Mouse (Mus musculus): ENCODE results near the gene Lurap1.

Lurap1 gene

GRCm38 (mm10) chr4:116151238-116151637 is at the start of gene Lurap1:
TSS of gene Lurap1 (minus strand) at chr4:116151338.
- DNase-seq (ENCODE audit: low spot score in 2 of 2), result no peak

GRCm38 (mm10) chr4:116198422-116198821 is 47.3 kb upstream of the Lurap1 start:
- DNase-seq (ENCODE audit: low spot score in 2 of 2), result no peak

- no peak for DNase-seq (ENCODE audit: low spot score in 2 of 2)
These were observed 42.6 kb upstream of the Lurap1 start for GRCm38 (mm10) chr4:116193583-116194383.

- no peak for DNase-seq (ENCODE audit: low spot score in 2 of 2)
These were observed 41.2 kb upstream of the Lurap1 start for GRCm38 (mm10) chr4:116192286-116192835.

GRCm38 (mm10) chr4:116185083-116185482 is 33.9 kb upstream of the Lurap1 start:
- peak; percentile 19 to 41 for DNase-seq (ENCODE audit: low spot score in 2 of 2)

GRCm38 (mm10) chr4:116182745-116183144 is 31.6 kb upstream of the Lurap1 start:
- DNase-seq (ENCODE audit: low spot score in 2 of 2), result no peak

GRCm38 (mm10) chr4:116182079-116182478 is 30.9 kb upstream of the Lurap1 start:
- DNase-seq (ENCODE audit: low spot score in 2 of 2), result no peak

GRCm38 (mm10) chr4:116177140-116177539 is 26.0 kb upstream of the Lurap1 start:
- peak in 1 of 2 experiments; percentile 11 for DNase-seq (ENCODE audit: low spot score in 2 of 2)

GRCm38 (mm10) chr4:116176543-116176988 is 25.4 kb upstream of the Lurap1 start:
- DNase-seq (ENCODE audit: low spot score in 2 of 2), result peak in 1 of 2 experiments; percentile 11

GRCm38 (mm10) chr4:116175711-116176542 is 24.8 kb upstream of the Lurap1 start:
- DNase-seq (ENCODE audit: low spot score in 2 of 2), result no peak

GRCm38 (mm10) chr4:116175136-116175535 is 24.0 kb upstream of the Lurap1 start:
- DNase-seq (ENCODE audit: low spot score in 2 of 2), result no peak

- no peak for DNase-seq (ENCODE audit: low spot score in 2 of 2)
These were observed 23.5 kb upstream of the Lurap1 start for GRCm38 (mm10) chr4:116174466-116175116.

- DNase-seq (ENCODE audit: low spot score in 2 of 2), result no peak
These were observed 22.6 kb upstream of the Lurap1 start for GRCm38 (mm10) chr4:116173752-116174151.

- DNase-seq (ENCODE audit: low spot score in 2 of 2), result no peak
These were observed 21.9 kb upstream of the Lurap1 start, which contains the start of the genes 1700042G07Rik and Gm49337 for GRCm38 (mm10) chr4:116173072-116173471. TSS of gene 1700042G07Rik (plus strand) at chr4:116173372. TSS of gene Gm49337 (plus strand) at chr4:116173384.

- DNase-seq (ENCODE audit: low spot score in 2 of 2), result no peak
These were observed 18.2 kb upstream of the Lurap1 start for GRCm38 (mm10) chr4:116169353-116169672.

- peak; percentile 50 to 64 for DNase-seq (ENCODE audit: low spot score in 2 of 2)
These were observed 17.6 kb upstream of the Lurap1 start for GRCm38 (mm10) chr4:116168617-116169352.

- DNase-seq (ENCODE audit: low spot score in 2 of 2), result peak in 1 of 2 experiments; percentile 12
These were observed 16.3 kb upstream of the Lurap1 start, which contains the start of gene Tspan1 for GRCm38 (mm10) chr4:116167404-116167803. TSS of gene Tspan1 (minus strand) at chr4:116167601.

- no peak for DNase-seq (ENCODE audit: low spot score in 2 of 2)
These were observed 14.7 kb upstream of the Lurap1 start for GRCm38 (mm10) chr4:116165708-116166407.

GRCm38 (mm10) chr4:116164759-116165554 is 13.8 kb upstream of the Lurap1 start:
- DNase-seq (ENCODE audit: low spot score in 2 of 2), result no peak
